Mouse (Mus musculus) midbrain, postnatal 0 days (tissue): Measurements from ENCODE around the gene Notum. TPM values are rescaled to one million over a fixed set of nuclear protein-coding genes. Genes with fewer than 3 reads are reported as not detected.
A peak's percentile ranks its signal among the peaks of the same experiment; 100 is the strongest.

Source experiments
- ATAC-seq: fragments of 200-750 bp; cut with Nextera tagmentation; 2 replicates; pipeline ENCODE4 v1.8.0; 2017; ENCODE audit warnings: moderate number of reproducible peaks, mild to moderate bottlenecking, moderate TSS enrichment, moderate library complexity; ENCODE audit not compliant: low FRiP score
- DNase-seq: peaks from one replicate; pipeline ENCODE4 v3.0.0-alpha.2; 2015; ENCODE audit warnings: low spot score
- H3K27ac ChIP-seq: fragments of 300-500 bp; sonication (generic); 2 replicates; pipeline ENCODE4 v1.5.1; 2014; ENCODE audit warnings: low read depth, mild to moderate bottlenecking, low read length, mixed read lengths
- H3K27me3 ChIP-seq: fragments of 300-500 bp; sonication (generic); 2 replicates; pipeline ENCODE4 v1.6.1; 2014; ENCODE audit warnings: low read length, control low read depth, mixed read lengths; ENCODE audit not compliant: insufficient read depth
- H3K36me3 ChIP-seq: fragments of 300-500 bp; sonication (generic); 2 replicates; pipeline ENCODE4 v1.6.1; 2014; ENCODE audit warnings: low read length, control low read depth, mixed read lengths; ENCODE audit not compliant: insufficient read depth
- H3K4me1 ChIP-seq: fragments of 300-500 bp; sonication (generic); 2 replicates; pipeline ENCODE4 v1.6.1; 2014; ENCODE audit warnings: mild to moderate bottlenecking, control low read depth, antibody characterized with exemption, low read length, mixed read lengths; ENCODE audit not compliant: insufficient read depth
- H3K4me2 ChIP-seq: fragments of 300-500 bp; sonication (generic); 2 replicates; pipeline ENCODE4 v1.6.1; 2014; ENCODE audit warnings: low read depth, mild to moderate bottlenecking, low read length, mixed read lengths; ENCODE audit not compliant: poor library complexity, severe bottlenecking
- H3K4me3 ChIP-seq: fragments of 300-500 bp; sonication (generic); 2 replicates; pipeline ENCODE4 v1.5.1; 2014; ENCODE audit warnings: low read depth, mild to moderate bottlenecking, low read length, moderate library complexity
- H3K9ac ChIP-seq: fragments of 300-500 bp; sonication (generic); replicated peaks from 2 replicates; pipeline ENCODE4 v1.6.1; 2014; ENCODE audit warnings: mild to moderate bottlenecking, low read length, moderate library complexity, mixed read lengths; ENCODE audit not compliant: poor library complexity, severe bottlenecking
- H3K9me3 ChIP-seq: fragments of 300-500 bp; sonication (generic); 2 replicates; pipeline ENCODE4 v1.6.1; 2016; ENCODE audit warnings: low read length, control low read depth
- CTCF ChIP-seq: IDR thresholded peaks from 2 replicates; pipeline ENCODE4 v1.5.1; 2016; ENCODE audit warnings: antibody characterized with exemption, mild to moderate bottlenecking
- WGBS: fragments of 180-500 bp; shearing (Covaris S2); extraction: QIAGEN DNeasy Blood & Tissue Kit; methylation state at CpG from one replicate; pipeline ENCODE4 v1.1.7; 2014; 5-methylcytosine and 5-hydroxymethylcytosine counted together
- polyA plus RNA-seq: library from polyadenylated mRNA; unstranded; fragments of >200 nt; fragmentation: Nextera tagmentation; extraction: Ambion mirVana; gene quantifications from 2 replicates; pipeline ENCODE4 v1.2.1, GENCODE M21; 2015
- total RNA-seq: library from RNA; depleted of rRNA; stranded (reverse); fragments of >200 nt; gene quantifications from 2 replicates; pipeline ENCODE4 v1.2.3, GENCODE M21; 2014; rRNA removed

Notum gene
- total RNA-seq (5.5 and 10.5 TPM in 2 replicates), polyA plus RNA-seq (3.1 and 3.6 TPM in 2 replicates)

DNA sequence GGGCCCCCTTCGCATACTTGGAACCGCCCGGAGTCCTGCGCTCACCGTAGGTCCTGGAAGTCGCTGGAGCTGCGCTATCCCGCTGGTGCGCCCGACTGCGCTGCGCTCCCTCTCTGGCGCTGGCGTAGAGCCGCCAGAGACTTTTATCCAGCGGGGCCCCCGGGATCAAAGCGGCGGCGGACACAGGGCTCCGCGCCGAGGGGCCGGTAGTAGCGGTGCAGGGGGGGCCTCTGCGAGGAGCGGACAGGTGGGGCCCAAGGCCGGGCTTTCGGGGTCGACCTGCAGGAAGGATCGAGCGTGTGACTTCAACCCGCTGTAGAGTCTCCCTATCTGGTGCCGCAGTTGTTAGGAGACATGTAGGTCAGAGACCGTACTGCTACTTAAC, at the start of gene Notum:
TSS of gene Notum (minus strand) at position 100 of the 385 bp plus-strand sequence.
- no peak for DNase-seq
- Histone ChIP-seq H3K4me3 (peak within 1 kb of the TSS; percentile 33), H3K9me3 (no peaks in the 10 kb centered on the region), H3K36me3 (no peaks in the 10 kb centered on the region), H3K27me3 (peaks cover 76% of the 10 kb centered on the region), H3K27ac (no peak within 1 kb of the TSS), H3K9ac (0 out of 2 replicates have a peak within 1 kb of the TSS, but pooled peaks have one; percentile 39), H3K4me2 (peak within 1 kb of the TSS; percentile 54), H3K4me1 (no peaks in the 10 kb centered on the region)
- no peak for TF ChIP-seq CTCF
- ATAC-seq: no peak
- under 1% methylated on average over 35 of the region's 35 CpGs for WGBS

DNA sequence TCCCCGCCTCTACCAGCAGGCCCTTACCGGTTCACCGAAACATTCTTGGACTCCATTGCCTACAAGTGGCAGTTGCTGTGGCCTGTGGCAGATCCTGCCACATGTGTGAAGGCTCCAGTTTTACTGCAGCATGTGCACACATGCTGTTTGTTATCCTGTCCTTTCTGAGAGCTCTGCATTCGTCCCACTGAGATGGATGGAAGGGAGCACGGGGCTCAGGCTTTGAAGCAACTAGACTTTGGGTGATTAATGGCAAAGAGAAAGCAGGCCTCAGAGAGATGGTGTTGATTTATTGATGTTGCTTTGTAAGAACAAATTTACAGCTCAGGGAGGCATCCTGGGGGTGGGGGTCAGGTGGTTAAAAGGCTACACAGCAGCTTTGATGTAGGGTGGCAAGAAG, 49.7 kb upstream of the Notum start:
- Histone ChIP-seq H3K9ac (no peak overlapping the region), H3K27me3 (no peaks in the 10 kb centered on the region)
- 81% methylated on average over 5 of the region's 5 CpGs for WGBS

DNA sequence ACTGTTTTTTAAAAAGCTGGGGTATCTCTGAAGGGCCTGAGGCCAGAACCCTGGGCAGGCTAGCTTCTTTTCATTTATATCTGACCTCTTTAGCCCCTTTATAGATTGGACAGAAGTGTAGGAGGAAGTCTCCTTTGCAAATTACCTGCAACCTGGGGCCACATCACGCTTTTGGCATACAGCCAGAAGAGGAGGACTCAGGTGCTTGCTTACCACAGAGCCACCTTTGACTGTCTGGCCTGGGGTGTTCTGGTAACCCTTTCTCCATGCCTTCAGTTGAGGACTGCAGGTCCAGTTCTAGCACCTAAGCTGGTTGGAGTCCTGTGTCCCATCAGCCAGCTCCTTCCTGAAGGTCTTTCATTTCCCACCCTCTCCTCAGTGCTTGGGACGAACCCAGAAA, 48.6 kb upstream of the Notum start:
- ATAC-seq (no peak), DNase-seq (no peak)
- no peak overlapping the region for H3K4me3 ChIP-seq
- H3K9me3 ChIP-seq: no peaks in the 10 kb centered on the region
- no peak overlapping the region for H3K4me2 ChIP-seq
- H3K9ac ChIP-seq: no peak overlapping the region
- no peak overlapping the region for H3K27ac ChIP-seq
- H3K4me1 ChIP-seq: peaks cover 14% of the 10 kb centered on the region; the same call in 1 of the 2 replicates
- no peaks in the 10 kb centered on the region for H3K27me3 ChIP-seq
- TF ChIP-seq CTCF: no peak
- peaks cover 21% of the 10 kb centered on the region; the same call in 1 of the 2 replicates for H3K36me3 ChIP-seq
- 75% methylated on average over 2 of the region's 2 CpGs for WGBS

More for the DNA sequence above, 49.7 kb upstream of the Notum start:
- ATAC-seq (no peak), DNase-seq (no peak)
- H3K4me2 ChIP-seq: no peak overlapping the region
- no peak overlapping the region for H3K4me3 ChIP-seq
- TF ChIP-seq CTCF: no peak
- no peak overlapping the region for H3K27ac ChIP-seq
- H3K9me3 ChIP-seq: no peaks in the 10 kb centered on the region
- peaks cover 25% of the 10 kb centered on the region; the same call in 1 of the 2 replicates for H3K36me3 ChIP-seq
- peaks cover 16% of the 10 kb centered on the region; the same call in 1 of the 2 replicates for H3K4me1 ChIP-seq

DNA sequence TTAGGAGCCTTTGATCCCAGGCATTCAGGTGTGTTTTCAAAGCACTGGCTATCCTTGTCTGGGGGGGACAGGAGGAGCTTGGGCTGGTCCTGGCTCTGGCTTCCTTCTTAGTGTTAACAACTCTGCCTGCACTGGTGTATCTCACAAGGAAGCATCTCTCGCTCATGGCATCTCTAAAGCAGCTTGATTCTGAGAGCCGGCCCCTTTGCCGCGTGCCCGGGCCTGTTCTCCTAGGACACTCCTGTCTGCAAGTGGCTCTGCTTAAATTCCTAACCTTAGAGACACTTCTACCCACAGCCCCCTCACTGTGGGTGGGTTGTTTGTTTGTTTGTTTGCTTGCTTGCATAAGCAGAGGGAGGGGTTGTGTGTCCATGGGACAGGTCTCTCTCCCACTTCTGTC, 47.0 kb upstream of the Notum start:
- DNase-seq (no peak), ATAC-seq (no peak)
- no peak overlapping the region for H3K4me3 ChIP-seq
- no peak overlapping the region for H3K9ac ChIP-seq
- H3K27ac ChIP-seq: no peak overlapping the region
- H3K27me3 ChIP-seq: no peaks in the 10 kb centered on the region
- peaks cover 21% of the 10 kb centered on the region; the same call in 1 of the 2 replicates for H3K36me3 ChIP-seq
- no peak overlapping the region for H3K4me2 ChIP-seq
- H3K9me3 ChIP-seq: no peaks in the 10 kb centered on the region
- peaks cover 9% of the 10 kb centered on the region; the same call in 1 of the 2 replicates for H3K4me1 ChIP-seq
- TF ChIP-seq CTCF: no peak
- 28% methylated on average over 5 of the region's 5 CpGs for WGBS

DNA sequence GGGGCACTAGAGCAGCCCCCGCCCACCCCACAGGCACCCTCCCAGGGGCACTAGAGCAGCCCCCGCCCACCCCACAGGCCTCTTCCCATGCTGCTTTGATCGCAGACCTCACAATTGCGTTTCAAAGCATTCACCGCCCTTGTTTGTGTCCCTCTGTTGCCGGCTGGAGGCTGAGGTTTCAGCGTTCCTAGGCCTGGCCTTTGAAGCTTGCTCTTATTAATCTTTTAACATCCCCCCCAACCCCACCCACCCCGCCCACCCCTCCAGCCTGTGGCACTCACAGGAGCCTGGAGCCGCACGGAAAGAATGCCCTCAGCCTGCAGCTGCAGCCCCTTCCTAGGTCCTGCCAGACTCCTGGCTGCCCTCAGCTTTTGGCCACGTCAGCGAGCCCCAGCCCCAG, 46.2 kb upstream of the Notum start:
- ATAC-seq (no peak), DNase-seq (no peak)
- WGBS: 9% methylated on average over 10 of the region's 12 CpGs
- no peak overlapping the region for H3K4me2 ChIP-seq
- peaks cover 24% of the 10 kb centered on the region for H3K36me3 ChIP-seq
- no peaks in the 10 kb centered on the region for H3K27me3 ChIP-seq
- H3K27ac ChIP-seq: no peak overlapping the region
- 0 out of 2 replicates have a peak, but pooled peaks cover 4% of the 10 kb centered on the region for H3K4me1 ChIP-seq
- TF ChIP-seq CTCF: no peak
- H3K9me3 ChIP-seq: no peaks in the 10 kb centered on the region
- no peak overlapping the region for H3K9ac ChIP-seq
- no peak overlapping the region for H3K4me3 ChIP-seq

DNA sequence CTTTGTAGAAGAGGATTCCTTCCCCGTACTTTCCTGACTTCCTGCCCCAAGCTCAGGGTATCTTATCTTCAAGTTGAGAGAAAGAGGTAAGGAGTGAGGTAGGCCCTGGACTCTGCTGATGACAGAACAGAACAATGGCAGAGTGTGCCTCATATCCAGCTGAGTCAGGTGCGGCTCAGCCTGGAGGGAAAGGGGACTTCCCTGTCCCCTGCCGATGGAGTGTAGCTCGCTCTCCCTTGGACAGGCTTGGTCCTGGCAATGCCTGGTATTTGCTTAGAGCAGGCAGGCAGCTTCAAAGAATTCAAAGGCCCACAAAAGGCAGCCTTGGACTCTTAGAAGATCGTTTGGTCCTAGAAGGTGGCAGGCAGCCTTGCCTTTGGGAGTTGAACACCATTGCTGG, 45.1 kb upstream of the Notum start:
- DNase-seq: no peak
- ATAC-seq: no peak
- H3K4me2 ChIP-seq: no peak overlapping the region
- no peak overlapping the region for H3K27ac ChIP-seq
- no peak for TF ChIP-seq CTCF
- 0 out of 2 replicates have a peak, but pooled peaks cover 4% of the 10 kb centered on the region for H3K4me1 ChIP-seq
- H3K9me3 ChIP-seq: no peaks in the 10 kb centered on the region
- 0 out of 2 replicates have a peak overlapping the region, but pooled peaks have one; percentile 13 for H3K9ac ChIP-seq
- 55% methylated on average over 5 of the region's 5 CpGs for WGBS
- no peaks in the 10 kb centered on the region for H3K27me3 ChIP-seq
- H3K4me3 ChIP-seq: no peak overlapping the region
- H3K36me3 ChIP-seq: peaks cover 24% of the 10 kb centered on the region
